Mouse (Mus musculus) heart, embryonic 15.5 days (tissue): Measurements from ENCODE around the gene Coa3. TPM values are rescaled to one million over a fixed set of nuclear protein-coding genes. Genes with fewer than 3 reads are reported as not detected.

Experiments
- ATAC-seq: fragments of 200-750 bp; cut with Nextera tagmentation; replicated peaks from 2 replicates; pipeline ENCODE4 v1.8.0; 2017; ENCODE audit warnings: low read depth, moderate TSS enrichment; ENCODE audit not compliant: insufficient number of reproducible peaks, insufficient read depth, low FRiP score
- H3K27ac ChIP-seq: fragments of 300-500 bp; sonication (generic); 2 replicates; pipeline ENCODE4 v1.5.1; 2015; ENCODE audit warnings: mild to moderate bottlenecking, inconsistent platforms
- H3K27me3 ChIP-seq: fragments of 300-500 bp; sonication (generic); 2 replicates; pipeline ENCODE4 v1.6.1; 2015; ENCODE audit warnings: inconsistent platforms
- H3K36me3 ChIP-seq: fragments of 300-500 bp; sonication (generic); 2 replicates; pipeline ENCODE4 v1.6.1; 2015; ENCODE audit warnings: mild to moderate bottlenecking, inconsistent platforms
- H3K4me1 ChIP-seq: fragments of 300-500 bp; sonication (generic); replicated peaks from 2 replicates; pipeline ENCODE4 v1.6.1; 2015; ENCODE audit warnings: inconsistent platforms
- H3K4me2 ChIP-seq: fragments of 300-500 bp; sonication (generic); 2 replicates; pipeline ENCODE4 v1.6.1; 2015; ENCODE audit warnings: inconsistent platforms, mild to moderate bottlenecking, moderate library complexity
- H3K4me3 ChIP-seq: fragments of 300-500 bp; sonication (generic); 2 replicates; pipeline ENCODE4 v1.5.1; 2015; ENCODE audit warnings: mild to moderate bottlenecking, inconsistent platforms
- H3K9ac ChIP-seq: fragments of 300-500 bp; sonication (generic); 2 replicates; pipeline ENCODE4 v1.6.1; 2015; ENCODE audit warnings: mild to moderate bottlenecking, inconsistent platforms
- H3K9me3 ChIP-seq: fragments of 300-500 bp; sonication (generic); replicated peaks from 2 replicates; pipeline ENCODE4 v1.6.1; 2016; ENCODE audit warnings: inconsistent platforms
- WGBS: fragments of 180-500 bp; shearing (Covaris S2); methylation state at CpG from one replicate; pipeline ENCODE4 v1.1.7; 2015; ENCODE audit warnings: mixed read lengths; 5-methylcytosine and 5-hydroxymethylcytosine counted together
- polyA plus RNA-seq: library from polyadenylated mRNA; unstranded; fragments of >200 nt; fragmentation: Nextera tagmentation; extraction: Ambion mirVana; gene quantifications from 2 replicates; pipeline ENCODE4 v1.2.1, GENCODE M21; 2015

Coa3 gene
- polyA plus RNA-seq, 1 experiment from 2014 or later, result 169 TPM

GRCm38 (mm10) chr11:101280837-101281236, 1.9 kb upstream of the Coa3 start:
- H3K9ac ChIP-seq, result no peak overlapping the region
- no peak overlapping the region for H3K27ac ChIP-seq
- no peaks in the 10 kb centered on the region for H3K9me3 ChIP-seq
- no peak for ATAC-seq
- 50% methylated on average over 7 of the region's 7 CpGs for WGBS
- H3K36me3 ChIP-seq, result no peaks in the 10 kb centered on the region; the same call in 1 of the 2 replicates
- peaks cover 3% of the 10 kb centered on the region; the same call in 1 of the 2 replicates for H3K27me3 ChIP-seq
- H3K4me3 ChIP-seq, result no peak overlapping the region
- H3K4me1 ChIP-seq, result peaks cover 26% of the 10 kb centered on the region
- H3K4me2 ChIP-seq, result no peak overlapping the region

GRCm38 (mm10) chr11:101279193-101279569, 267 bp upstream of the Coa3 start:
- Histone ChIP-seq H3K27me3 (peaks cover 3% of the 10 kb centered on the region; the same call in 1 of the 2 replicates), H3K9ac (no peak overlapping the region), H3K4me3 (peak overlapping the region; percentile 69), H3K4me2 (peak overlapping the region; percentile 80), H3K27ac (no peak overlapping the region), H3K4me1 (peaks cover 26% of the 10 kb centered on the region), H3K36me3 (no peaks in the 10 kb centered on the region; the same call in 1 of the 2 replicates), H3K9me3 (no peaks in the 10 kb centered on the region)
- ATAC-seq, result no peak
- 59% methylated on average over 14 of the region's 14 CpGs for WGBS

DNA sequence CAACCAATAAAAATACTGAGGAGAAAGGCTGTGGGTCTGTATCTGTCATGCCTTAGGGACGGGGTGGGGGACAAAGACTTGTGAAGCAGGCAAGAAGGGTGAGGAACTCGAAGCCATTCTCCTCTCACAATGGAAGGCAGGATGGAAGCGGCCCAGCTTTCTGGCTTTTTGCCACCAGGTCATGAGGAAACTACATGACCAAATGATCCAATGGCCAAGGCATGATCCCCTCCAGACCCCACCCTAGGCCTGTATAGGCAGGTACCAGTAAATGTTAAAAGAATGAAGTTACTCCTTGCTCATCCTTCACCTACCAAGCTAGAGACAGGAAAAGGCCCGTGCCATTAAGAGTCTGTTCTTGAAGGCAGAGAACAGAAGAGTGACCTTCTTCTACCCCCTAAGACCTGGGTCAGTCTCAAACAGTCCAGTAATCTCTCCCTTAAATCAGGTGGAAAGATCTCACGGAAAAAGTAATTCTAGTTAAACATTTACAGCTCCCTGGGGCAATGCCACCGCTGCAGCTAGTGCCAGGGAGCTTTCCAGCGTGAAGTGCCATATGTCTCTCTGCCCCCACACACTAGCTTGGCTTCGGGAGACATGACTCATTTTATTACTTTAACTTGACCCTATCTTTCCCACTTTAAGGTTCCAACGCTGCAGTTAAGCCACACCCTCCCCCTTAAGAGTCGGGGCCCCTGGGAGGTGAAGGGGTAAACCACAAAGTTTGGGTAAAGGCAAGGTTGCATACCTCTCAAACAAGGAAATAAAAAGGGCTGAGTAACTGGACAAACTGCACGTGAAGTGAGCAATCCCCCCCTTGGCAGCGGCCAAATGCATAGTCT, 1.3 kb downstream of the Coa3 start:
- no peak overlapping the region for H3K27ac ChIP-seq
- H3K4me1 ChIP-seq, result peaks cover 26% of the 10 kb centered on the region
- ATAC-seq, result no peak
- peak overlapping the region; percentile 76 for H3K9ac ChIP-seq
- no peaks in the 10 kb centered on the region for H3K9me3 ChIP-seq
- no peaks in the 10 kb centered on the region; the same call in 1 of the 2 replicates for H3K36me3 ChIP-seq
- H3K4me2 ChIP-seq, result peak overlapping the region; percentile 80
- WGBS, result 62% methylated on average over 12 of the region's 12 CpGs
- peak overlapping the region; percentile 69 for H3K4me3 ChIP-seq
- H3K27me3 ChIP-seq, result peaks cover 3% of the 10 kb centered on the region; the same call in 1 of the 2 replicates

- no peak for ATAC-seq
- Histone ChIP-seq H3K27ac (no peak overlapping the region), H3K9ac (no peak overlapping the region), H3K4me3 (peak overlapping the region; percentile 69; the same call in 1 of the 2 replicates), H3K9me3 (no peaks in the 10 kb centered on the region), H3K36me3 (no peaks in the 10 kb centered on the region; the same call in 1 of the 2 replicates), H3K27me3 (peaks cover 3% of the 10 kb centered on the region; the same call in 1 of the 2 replicates), H3K4me1 (peaks cover 26% of the 10 kb centered on the region), H3K4me2 (peak overlapping the region; percentile 80)
- WGBS, result 38% methylated on average over 27 of the region's 27 CpGs
Observed at GRCm38 (mm10) chr11:101276319-101277070, 2.4 kb downstream of the Coa3 start.

DNA sequence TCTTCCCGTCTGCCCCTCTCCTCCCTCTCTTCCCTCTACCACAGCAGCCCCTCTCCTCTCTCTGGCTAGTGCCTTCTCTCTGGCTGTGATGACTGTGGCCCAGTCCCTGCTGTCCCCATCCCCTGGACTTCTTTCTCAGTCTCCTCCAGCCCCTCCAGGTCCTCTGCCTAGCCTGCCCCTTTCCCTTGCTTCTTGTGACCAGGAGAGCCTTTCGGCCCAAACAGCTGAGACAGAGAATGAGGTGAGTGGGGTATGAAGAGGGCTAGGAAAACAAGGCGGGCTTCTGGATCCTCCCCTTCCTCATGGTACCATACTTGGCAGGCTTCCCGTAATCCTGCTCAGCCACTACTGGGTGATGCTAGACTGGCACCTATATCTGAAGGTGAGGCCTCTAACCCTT, 3.6 kb downstream of the Coa3 start:
- Histone ChIP-seq H3K36me3 (no peaks in the 10 kb centered on the region; the same call in 1 of the 2 replicates), H3K27ac (no peak overlapping the region), H3K4me1 (peaks cover 26% of the 10 kb centered on the region), H3K9me3 (no peaks in the 10 kb centered on the region), H3K9ac (no peak overlapping the region), H3K27me3 (peaks cover 3% of the 10 kb centered on the region; the same call in 1 of the 2 replicates), H3K4me3 (no peak overlapping the region), H3K4me2 (no peak overlapping the region)
- ATAC-seq, result no peak
- WGBS, result 69% methylated on average over 4 of the region's 4 CpGs

- Histone ChIP-seq H3K4me3 (no peak overlapping the region), H3K27ac (no peak overlapping the region), H3K9me3 (no peaks in the 10 kb centered on the region), H3K27me3 (0 out of 2 replicates have a peak, but pooled peaks cover 4% of the 10 kb centered on the region), H3K36me3 (no peaks in the 10 kb centered on the region; the same call in 1 of the 2 replicates), H3K9ac (no peak overlapping the region), H3K4me1 (peaks cover 20% of the 10 kb centered on the region), H3K4me2 (no peak overlapping the region)
- ATAC-seq, result no peak
- 81% methylated on average over 3 of the region's 3 CpGs for WGBS
Observed at GRCm38 (mm10) chr11:101272446-101272845, 6.5 kb downstream of the Coa3 start.

- no peak overlapping the region for H3K9ac ChIP-seq
- peaks cover 14% of the 10 kb centered on the region for H3K4me1 ChIP-seq
- no peak overlapping the region for H3K27ac ChIP-seq
- H3K9me3 ChIP-seq, result no peaks in the 10 kb centered on the region
- H3K4me2 ChIP-seq, result no peak overlapping the region
- no peak overlapping the region for H3K4me3 ChIP-seq
- peaks cover 23% of the 10 kb centered on the region for H3K27me3 ChIP-seq
- no peaks in the 10 kb centered on the region; the same call in 1 of the 2 replicates for H3K36me3 ChIP-seq
- no peak for ATAC-seq
- 14% methylated on average over 10 of the region's 10 CpGs for WGBS
Observed at GRCm38 (mm10) chr11:101269577-101270116, 9.3 kb downstream of the Coa3 start.

GRCm38 (mm10) chr11:101265906-101266305, 13.0 kb downstream of the Coa3 start:
- WGBS, result 36% methylated on average over 6 of the region's 6 CpGs

GRCm38 (mm10) chr11:101264954-101265471, 13.9 kb downstream of the Coa3 start:
- Histone ChIP-seq H3K36me3 (no peaks in the 10 kb centered on the region), H3K27ac (no peak overlapping the region), H3K4me3 (peak overlapping the region; percentile 26), H3K27me3 (peaks cover 50% of the 10 kb centered on the region), H3K4me1 (peaks cover 50% of the 10 kb centered on the region), H3K9ac (0 out of 2 replicates have a peak overlapping the region, but pooled peaks have one; percentile 15), H3K4me2 (peak overlapping the region; percentile 50), H3K9me3 (no peaks in the 10 kb centered on the region)
- 7% methylated on average over 31 of the region's 31 CpGs for WGBS
- no peak for ATAC-seq

More at GRCm38 (mm10) chr11:101265906-101266305, 13.0 kb downstream of the Coa3 start:
- H3K4me2 ChIP-seq, result no peak overlapping the region
- H3K27ac ChIP-seq, result no peak overlapping the region
- no peaks in the 10 kb centered on the region for H3K9me3 ChIP-seq
- H3K27me3 ChIP-seq, result peaks cover 50% of the 10 kb centered on the region
- no peaks in the 10 kb centered on the region for H3K36me3 ChIP-seq
- H3K4me1 ChIP-seq, result peaks cover 43% of the 10 kb centered on the region
- H3K4me3 ChIP-seq, result no peak overlapping the region
- H3K9ac ChIP-seq, result no peak overlapping the region
- no peak for ATAC-seq

DNA sequence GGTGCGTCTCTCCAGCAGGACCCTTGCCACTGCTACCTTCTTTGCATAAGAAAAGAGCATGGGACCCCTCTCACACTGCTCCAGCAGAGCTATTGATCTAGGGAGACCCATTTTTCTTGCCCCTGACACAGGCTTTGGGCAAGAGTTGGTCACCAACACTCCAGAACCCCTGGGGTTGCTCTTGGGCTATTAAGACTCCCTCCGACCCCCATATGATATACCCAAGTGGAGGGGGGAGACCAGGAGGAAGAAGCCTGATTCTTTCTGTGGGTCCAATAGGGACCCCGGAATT, 15.0 kb downstream of the Coa3 start:
- Histone ChIP-seq H3K4me2 (no peak overlapping the region; the same call in 1 of the 2 replicates), H3K36me3 (no peaks in the 10 kb centered on the region), H3K4me1 (peaks cover 54% of the 10 kb centered on the region), H3K4me3 (peak overlapping the region; percentile 10; the same call in 1 of the 2 replicates), H3K27ac (no peak overlapping the region), H3K27me3 (peaks cover 48% of the 10 kb centered on the region), H3K9ac (no peak overlapping the region), H3K9me3 (no peaks in the 10 kb centered on the region)
- ATAC-seq, result no peak
- WGBS, result 22% methylated on average over 3 of the region's 3 CpGs
